Mouse (Mus musculus) kidney, adult 2 months (tissue): ENCODE results near the gene Tgm2. TPM values are rescaled to one million over a fixed set of nuclear protein-coding genes. Genes with fewer than 3 reads are reported as not detected.

Experiments
- DNase-seq: peaks from one replicate; pipeline ENCODE4 v3.0.0; 2021
- H3K27ac ChIP-seq: fragments of 200-500 bp; 2 replicates; pipeline ENCODE4 v1.5.1; 2012; ENCODE audit warnings: low read depth, low read length, control low read depth, inconsistent platforms; ENCODE audit not compliant: insufficient read depth
- H3K27me3 ChIP-seq: fragments of 200-500 bp; replicated peaks from 2 replicates; pipeline ENCODE4 v1.6.1; 2012; ENCODE audit warnings: mild to moderate bottlenecking, moderate library complexity, low read length, inconsistent platforms; ENCODE audit not compliant: control insufficient read depth, insufficient read depth
- H3K36me3 ChIP-seq: fragments of 200-500 bp; 2 replicates; pipeline ENCODE4 v1.6.1; 2012; ENCODE audit warnings: mild to moderate bottlenecking, moderate library complexity, low read length, inconsistent platforms; ENCODE audit not compliant: control insufficient read depth, insufficient read depth
- H3K4me1 ChIP-seq: fragments of 200-500 bp; 2 replicates; pipeline ENCODE4 v1.6.1; 2011; ENCODE audit warnings: low read length; ENCODE audit not compliant: control insufficient read depth, insufficient read depth
- H3K4me3 ChIP-seq: fragments of 200-500 bp; 2 replicates; pipeline ENCODE4 v1.5.1; 2011; ENCODE audit warnings: mild to moderate bottlenecking, low read depth, low read length, control low read depth; ENCODE audit not compliant: insufficient read depth
- CTCF ChIP-seq: fragments of 200-500 bp; conservative IDR thresholded peaks from 2 replicates; pipeline ENCODE4 v1.5.1; 2011; ENCODE audit warnings: low read depth, mild to moderate bottlenecking, control low read depth, low read length, moderate library complexity, mixed read lengths; ENCODE audit not compliant: insufficient read depth, insufficient read length
- POLR2A ChIP-seq: fragments of 200-500 bp; IDR thresholded peaks from one replicate; pipeline ENCODE4 v1.6.1; 2011; ENCODE audit warnings: low read depth, low read length, control low read depth
- WGBS: fragments of 180-500 bp; shearing (Covaris S2); methylation state at CpG from one replicate; pipeline ENCODE4 v1.1.7; 2018; 5-methylcytosine and 5-hydroxymethylcytosine counted together
- polyA plus RNA-seq: library from polyadenylated mRNA; depleted of rRNA; stranded (reverse); fragments of >200 nt; gene quantifications from 2 replicates; pipeline ENCODE4 v1.2.3, GENCODE M21; 2012; rRNA removed

Tgm2 gene
- polyA plus RNA-seq, 1 experiment, result 221 TPM

DNA sequence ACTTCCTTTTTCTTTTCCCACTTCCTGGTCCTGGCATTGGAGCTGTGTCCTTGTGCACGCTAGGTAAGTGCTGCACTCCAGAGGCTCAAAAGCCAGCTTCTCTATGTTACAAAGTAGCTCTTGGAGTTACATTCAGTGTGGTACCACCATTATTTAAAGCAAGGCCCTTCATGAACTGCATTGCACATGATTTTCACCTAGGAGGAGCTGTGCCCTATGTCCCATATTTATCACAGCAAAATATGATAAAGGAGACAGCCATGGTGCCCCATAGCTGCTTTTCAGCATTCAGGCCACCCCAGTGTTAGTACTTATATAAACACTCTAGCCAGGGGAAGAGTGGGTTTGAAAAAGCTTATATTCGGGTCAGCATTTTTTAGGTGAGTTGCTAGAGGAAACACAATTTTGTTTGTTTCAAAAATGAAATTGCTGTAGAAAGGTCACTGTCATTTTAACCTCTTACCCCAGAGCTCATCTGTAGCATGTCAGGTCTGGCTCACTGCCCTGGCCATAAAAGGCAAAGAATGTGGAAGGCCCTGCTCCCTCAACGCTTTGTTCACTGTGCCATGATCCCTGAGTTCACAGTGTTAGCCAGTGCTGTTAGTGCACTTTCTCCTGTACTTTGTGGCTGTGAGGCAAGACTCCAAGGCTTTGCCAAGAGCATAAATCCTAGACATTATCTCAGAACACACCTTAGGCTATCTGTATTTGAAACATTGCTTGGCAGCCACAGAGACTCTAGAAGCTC lies 75.2 kb downstream of the Tgm2 start:
- Histone ChIP-seq H3K4me1 (peaks cover 19% of the 10 kb centered on the region; the same call in 1 of the 2 replicates), H3K4me3 (no peak overlapping the region), H3K36me3 (peaks cover 1% of the 10 kb centered on the region), H3K27me3 (no peaks in the 10 kb centered on the region), H3K27ac (peak overlapping the region; percentile 33)
- TF ChIP-seq CTCF (no peak), POLR2A (no peak)
- DNase-seq, result peak; percentile 90
- WGBS, result 42% methylated on average over 3 of the region's 3 CpGs

DNA sequence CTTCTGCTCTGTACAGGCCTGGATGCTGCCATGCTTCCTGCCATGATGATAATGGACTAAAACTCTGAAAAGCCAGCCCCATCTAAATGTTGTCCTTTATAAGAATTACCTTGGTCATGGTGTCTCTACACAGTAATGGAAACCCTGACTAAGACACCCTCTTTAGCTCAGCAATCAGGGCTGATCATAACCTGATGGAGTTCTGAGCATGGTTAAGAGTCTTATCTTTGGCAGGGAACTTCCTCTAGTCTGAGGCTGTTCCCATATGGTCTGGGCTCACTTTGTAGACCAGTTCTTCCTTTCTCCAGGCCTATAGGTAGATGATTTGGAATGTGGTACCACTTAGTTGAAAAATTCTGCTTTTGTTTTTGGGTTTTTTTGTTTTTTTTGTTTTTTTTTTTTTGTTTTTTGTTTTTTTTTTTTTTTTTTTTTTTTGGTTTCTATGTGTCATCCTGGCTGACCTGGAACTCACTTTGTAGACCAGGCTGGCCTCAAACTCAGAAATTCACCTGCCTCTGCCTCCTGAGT lies 77.7 kb downstream of the Tgm2 start:
- Histone ChIP-seq H3K27ac (no peak overlapping the region), H3K4me1 (peaks cover 19% of the 10 kb centered on the region; the same call in 1 of the 2 replicates), H3K36me3 (no peaks in the 10 kb centered on the region; the same call in none of the 2 replicates), H3K27me3 (no peaks in the 10 kb centered on the region), H3K4me3 (no peak overlapping the region)
- TF ChIP-seq POLR2A, result no peak
- no peak for TF ChIP-seq CTCF
- DNase-seq, result no peak

DNA sequence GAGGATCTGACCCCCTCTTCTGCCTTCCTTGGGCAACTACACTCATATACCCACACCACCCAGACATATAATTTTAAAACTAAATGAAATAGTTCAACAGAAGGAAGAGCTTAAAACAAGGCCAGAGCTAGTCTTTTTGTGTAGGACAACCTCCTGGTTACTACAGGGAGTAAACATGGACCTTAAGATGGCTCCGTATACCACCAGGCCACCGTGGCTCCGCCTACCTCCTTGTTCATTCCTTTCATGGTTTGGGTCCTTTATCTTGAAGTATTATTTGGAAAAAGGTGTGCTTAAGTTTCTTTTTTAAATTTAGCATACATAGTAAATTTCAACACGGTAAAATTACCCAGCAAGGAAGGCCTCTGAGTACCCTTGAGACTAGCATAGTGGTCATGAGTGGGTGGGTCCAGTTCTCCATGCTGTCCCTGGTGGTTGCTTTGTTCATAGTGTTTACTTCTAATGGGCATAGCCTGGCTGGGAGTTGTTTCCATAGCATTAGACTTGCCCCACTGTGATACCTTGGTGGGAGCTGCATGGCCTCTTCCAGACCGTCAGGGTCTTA lies 78.9 kb downstream of the Tgm2 start:
- Histone ChIP-seq H3K4me3 (no peak overlapping the region), H3K27me3 (no peaks in the 10 kb centered on the region), H3K4me1 (peaks cover 17% of the 10 kb centered on the region; the same call in 1 of the 2 replicates), H3K27ac (no peak overlapping the region), H3K36me3 (no peaks in the 10 kb centered on the region; the same call in none of the 2 replicates)
- WGBS, result 95% methylated on average over 5 of the region's 5 CpGs
- TF ChIP-seq CTCF (no peak), POLR2A (no peak)
- no peak for DNase-seq

DNA sequence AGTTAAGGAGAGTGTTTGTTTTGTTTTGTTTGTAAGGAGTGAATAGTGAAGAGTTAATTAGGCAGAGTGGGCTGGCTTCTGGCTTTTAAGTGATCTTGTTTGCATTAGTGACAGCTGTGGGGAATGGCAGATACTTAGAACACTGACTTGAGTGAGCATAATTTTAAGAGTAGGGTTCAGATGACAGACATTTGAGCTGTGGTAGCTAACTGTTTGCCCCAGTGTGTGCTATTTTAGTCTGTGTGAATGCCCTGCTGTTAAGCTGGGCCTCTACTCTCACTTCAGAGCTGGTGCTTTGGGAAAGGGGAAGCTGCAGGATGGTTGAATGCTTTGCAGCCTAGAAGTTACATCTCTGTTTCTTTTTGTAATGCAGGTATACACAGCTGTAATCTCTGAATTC lies 79.8 kb downstream of the Tgm2 start:
- DNase-seq, result no peak
- Histone ChIP-seq H3K4me1 (peaks cover 8% of the 10 kb centered on the region; the same call in 1 of the 2 replicates), H3K27ac (no peak overlapping the region), H3K4me3 (no peak overlapping the region), H3K27me3 (no peaks in the 10 kb centered on the region), H3K36me3 (peaks cover 2% of the 10 kb centered on the region)
- TF ChIP-seq POLR2A (no peak), CTCF (no peak)

Other genes starting within 250 kb of the Tgm2 start
- 0.23 and 0.53 TPM in 2 replicates for gene Vstm2l, start 231.8 kb downstream of the Tgm2 start, polyA plus RNA-seq
- gene Tti1, start 118.0 kb downstream of the Tgm2 start, polyA plus RNA-seq, result 15.6 and 16.3 TPM in 2 replicates
- 17.5 and 18.6 TPM in 2 replicates for gene Rprd1b, start 117.9 kb downstream of the Tgm2 start, polyA plus RNA-seq
- gene D630003M21Rik, start 82.8 kb upstream of the Tgm2 start, polyA plus RNA-seq, result 2.0 and 2.5 TPM in 2 replicates
- gene Bpi, start 111.7 kb upstream of the Tgm2 start, polyA plus RNA-seq, result 0.06 and 0.07 TPM in 2 replicates
- 19.8 and 27.2 TPM in 2 replicates for gene Lbp, start 160.1 kb upstream of the Tgm2 start, polyA plus RNA-seq
- 35.3 and 58.4 TPM in 2 replicates for gene Snhg11, start 229.2 kb upstream of the Tgm2 start, polyA plus RNA-seq